Mouse (Mus musculus): ENCODE measurements around the gene Chmp6.

DNA sequence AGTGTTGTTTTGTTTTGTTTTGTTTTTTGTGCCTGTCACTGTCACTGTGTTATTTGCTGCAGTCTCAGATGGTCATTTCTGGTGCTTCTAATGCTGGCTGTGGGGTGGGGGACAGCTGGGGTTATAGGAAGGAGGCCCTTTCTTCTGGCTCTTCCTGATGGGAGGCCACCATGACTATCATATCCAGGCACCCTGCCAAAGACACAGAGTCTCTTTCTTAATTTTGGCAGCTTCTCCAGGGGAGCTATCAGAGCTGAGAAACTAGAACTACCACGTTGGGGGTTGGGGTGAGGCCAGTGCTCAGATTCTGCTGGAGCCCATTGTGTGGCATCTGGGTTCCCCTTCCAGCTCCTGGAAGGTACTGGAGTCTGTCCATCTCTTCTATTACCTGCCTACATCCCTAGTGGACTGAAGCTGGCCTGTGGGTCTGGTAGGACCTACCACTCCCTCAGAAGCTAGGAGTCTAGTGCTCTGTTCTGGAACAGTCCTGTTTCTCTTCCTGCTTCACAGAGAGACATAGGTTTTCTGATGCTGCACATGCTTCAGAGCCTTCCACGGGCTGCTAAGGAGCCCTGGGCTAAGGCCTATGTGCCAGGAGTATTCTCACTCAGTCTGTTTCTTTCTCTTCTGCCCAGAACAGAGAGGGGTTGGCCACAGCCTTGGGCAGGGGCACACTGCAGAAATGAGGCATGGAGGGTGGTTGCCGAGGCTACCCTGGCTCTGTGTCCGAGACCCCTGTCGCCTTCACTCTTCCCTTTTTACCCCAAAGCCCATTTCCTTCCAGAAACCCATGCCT lies 39.4 kb downstream of the Chmp6 start:
- TF ChIP-seq CTCF (IDR thresholded peaks at IDR 0.05; ENCODE audit: low read depth): no peak
- TF ChIP-seq EP300 (IDR thresholded peaks at IDR 0.05; ENCODE audit: low read depth): no peak

All from liver, embryonic 14.5 days (tissue).